Mouse (Mus musculus) E14TG2a.4 (cell line): Measurements from ENCODE around the gene Nlrc5.

Experiments used
- H3K27me3 ChIP-seq: 2 replicates; pipeline ENCODE4 v1.6.1; 2014; ENCODE audit warnings: low read length, control low read depth; ENCODE audit not compliant: insufficient read depth
- H3K36me3 ChIP-seq: 2 replicates; pipeline ENCODE4 v1.6.1; 2014; ENCODE audit warnings: low read length, control low read depth; ENCODE audit not compliant: insufficient read depth
- H3K4me1 ChIP-seq: replicated peaks from 2 replicates; pipeline ENCODE4 v1.6.1; 2014; ENCODE audit warnings: low read depth, low read length, control low read depth
- H3K4me3 ChIP-seq: replicated peaks from 2 replicates; pipeline ENCODE4 v1.5.1; 2014; ENCODE audit warnings: mild to moderate bottlenecking, low read length
- H3K9me3 ChIP-seq: 2 replicates; pipeline ENCODE4 v1.6.1; 2014; ENCODE audit warnings: low read length, control low read depth
- CTCF ChIP-seq: conservative IDR thresholded peaks from 2 replicates; pipeline ENCODE4 v1.5.1; 2014; ENCODE audit warnings: low read length
- NANOG ChIP-seq: IDR thresholded peaks from 2 replicates; pipeline ENCODE4 v1.6.1; 2014; ENCODE audit warnings: borderline replicate concordance, low read length, mixed read lengths
- POU5F1 ChIP-seq: IDR thresholded peaks from 2 replicates; pipeline ENCODE4 v1.6.1; 2014; ENCODE audit warnings: low read length, borderline replicate concordance

Gene Nlrc5

GRCm38 (mm10) chr8:94469656-94470055 lies 35.5 kb downstream of the Nlrc5 start:
- H3K4me1 ChIP-seq, result no peaks in the 10 kb centered on the region
- no peak overlapping the region for H3K4me3 ChIP-seq
- no peak for TF ChIP-seq NANOG
- TF ChIP-seq CTCF, result no peak
- TF ChIP-seq POU5F1, result no peak
- no peaks in the 10 kb centered on the region for H3K9me3 ChIP-seq
- H3K36me3 ChIP-seq, result no peaks in the 10 kb centered on the region
- peaks cover 1% of the 10 kb centered on the region; the same call in 1 of the 2 replicates for H3K27me3 ChIP-seq

- Histone ChIP-seq H3K9me3 (no peaks in the 10 kb centered on the region), H3K27me3 (peaks cover 4% of the 10 kb centered on the region; the same call in 1 of the 2 replicates), H3K4me1 (no peaks in the 10 kb centered on the region), H3K36me3 (no peaks in the 10 kb centered on the region), H3K4me3 (no peak overlapping the region)
- TF ChIP-seq POU5F1 (no peak), CTCF (no peak), NANOG (no peak)
These were observed 36.6 kb downstream of the Nlrc5 start for GRCm38 (mm10) chr8:94470794-94471193.

- Histone ChIP-seq H3K36me3 (no peaks in the 10 kb centered on the region), H3K27me3 (peaks cover 4% of the 10 kb centered on the region; the same call in 1 of the 2 replicates), H3K4me1 (no peaks in the 10 kb centered on the region), H3K4me3 (no peak overlapping the region), H3K9me3 (no peaks in the 10 kb centered on the region)
- no peak for TF ChIP-seq NANOG
- TF ChIP-seq POU5F1, result no peak
- no peak for TF ChIP-seq CTCF
These were observed 37.1 kb downstream of the Nlrc5 start for GRCm38 (mm10) chr8:94471281-94471680.

GRCm38 (mm10) chr8:94472741-94473140 lies 38.6 kb downstream of the Nlrc5 start:
- Histone ChIP-seq H3K9me3 (no peaks in the 10 kb centered on the region), H3K36me3 (no peaks in the 10 kb centered on the region), H3K4me3 (no peak overlapping the region), H3K27me3 (peaks cover 6% of the 10 kb centered on the region; the same call in 1 of the 2 replicates), H3K4me1 (no peaks in the 10 kb centered on the region)
- TF ChIP-seq POU5F1, result no peak
- no peak for TF ChIP-seq NANOG
- no peak for TF ChIP-seq CTCF

GRCm38 (mm10) chr8:94473431-94473830 lies 39.3 kb downstream of the Nlrc5 start:
- no peaks in the 10 kb centered on the region for H3K4me1 ChIP-seq
- H3K27me3 ChIP-seq, result peaks cover 6% of the 10 kb centered on the region; the same call in 1 of the 2 replicates
- no peaks in the 10 kb centered on the region for H3K9me3 ChIP-seq
- H3K36me3 ChIP-seq, result no peaks in the 10 kb centered on the region
- TF ChIP-seq CTCF, result no peak
- no peak for TF ChIP-seq POU5F1
- no peak for TF ChIP-seq NANOG
- no peak overlapping the region for H3K4me3 ChIP-seq

GRCm38 (mm10) chr8:94475786-94476185 lies 41.6 kb downstream of the Nlrc5 start:
- H3K36me3 ChIP-seq, result no peaks in the 10 kb centered on the region
- TF ChIP-seq NANOG (no peak), CTCF (no peak), POU5F1 (no peak)
- no peaks in the 10 kb centered on the region for H3K9me3 ChIP-seq
- no peaks in the 10 kb centered on the region for H3K4me1 ChIP-seq
- H3K27me3 ChIP-seq, result peaks cover 11% of the 10 kb centered on the region; the same call in 1 of the 2 replicates
- no peak overlapping the region for H3K4me3 ChIP-seq

GRCm38 (mm10) chr8:94476846-94477245 lies 42.7 kb downstream of the Nlrc5 start:
- peaks cover 14% of the 10 kb centered on the region; the same call in 1 of the 2 replicates for H3K27me3 ChIP-seq
- H3K9me3 ChIP-seq, result no peaks in the 10 kb centered on the region
- H3K36me3 ChIP-seq, result no peaks in the 10 kb centered on the region
- H3K4me3 ChIP-seq, result no peak overlapping the region
- H3K4me1 ChIP-seq, result no peaks in the 10 kb centered on the region
- no peak for TF ChIP-seq CTCF
- TF ChIP-seq POU5F1, result no peak
- no peak for TF ChIP-seq NANOG

- peaks cover 2% of the 10 kb centered on the region; the same call in 1 of the 2 replicates for H3K4me1 ChIP-seq
- H3K4me3 ChIP-seq, result no peak overlapping the region
- TF ChIP-seq POU5F1 (no peak), NANOG (no peak), CTCF (no peak)
- H3K36me3 ChIP-seq, result no peaks in the 10 kb centered on the region
- H3K9me3 ChIP-seq, result no peaks in the 10 kb centered on the region
- peaks cover 18% of the 10 kb centered on the region for H3K27me3 ChIP-seq
These were observed 47.9 kb downstream of the Nlrc5 start for GRCm38 (mm10) chr8:94482051-94482450.

GRCm38 (mm10) chr8:94485288-94485687 lies 51.1 kb downstream of the Nlrc5 start:
- Histone ChIP-seq H3K4me1 (peaks cover 2% of the 10 kb centered on the region; the same call in 1 of the 2 replicates), H3K27me3 (peaks cover 19% of the 10 kb centered on the region), H3K36me3 (no peaks in the 10 kb centered on the region), H3K4me3 (no peak overlapping the region), H3K9me3 (no peaks in the 10 kb centered on the region)
- no peak for TF ChIP-seq CTCF
- TF ChIP-seq NANOG, result no peak
- no peak for TF ChIP-seq POU5F1
